Mouse (Mus musculus) G1E-ER4 (cell line): ENCODE measurements at regions not wholly inside any gene's neighbourhood (a gene's known extent, or its start where the extent isn't known, plus 50 kb on each side); places are given as distances from the start of the nearest gene placed in this dataset.

Experiments used
- GATA1 ChIP-seq: IDR thresholded peaks from one replicate; pipeline ENCODE4 v1.8.0; 2012; ENCODE audit warnings: low read length, inconsistent platforms

GRCm38 (mm10) chr14:62071140-62071539 is 221.2 kb upstream of the Rnaseh2b start:
- no peak for TF ChIP-seq GATA1

GRCm38 (mm10) chr14:62084047-62084446 is 208.3 kb upstream of the Rnaseh2b start:
- TF ChIP-seq GATA1: no peak

GRCm38 (mm10) chr14:62088174-62088573 is 204.2 kb upstream of the Rnaseh2b start:
- TF ChIP-seq GATA1: no peak

- no peak for TF ChIP-seq GATA1
Observed at GRCm38 (mm10) chr14:62117532-62117931, 174.9 kb upstream of the Rnaseh2b start.

GRCm38 (mm10) chr14:62118542-62118953 is 173.8 kb upstream of the Rnaseh2b start:
- no peak for TF ChIP-seq GATA1

GRCm38 (mm10) chr14:62128918-62129317 is 163.5 kb upstream of the Rnaseh2b start:
- TF ChIP-seq GATA1: no peak

GRCm38 (mm10) chr14:62132353-62132816 is 160.0 kb upstream of the Rnaseh2b start:
- TF ChIP-seq GATA1: no peak

- TF ChIP-seq GATA1: no peak
Observed at GRCm38 (mm10) chr14:62137981-62138380, 154.4 kb upstream of the Rnaseh2b start.

GRCm38 (mm10) chr14:62144385-62145030 is 147.9 kb upstream of the Rnaseh2b start:
- no peak for TF ChIP-seq GATA1

- no peak for TF ChIP-seq GATA1
Observed at GRCm38 (mm10) chr14:62157038-62157716, 135.2 kb upstream of the Rnaseh2b start.

- no peak for TF ChIP-seq GATA1
Observed at GRCm38 (mm10) chr14:62159690-62160089, 132.7 kb upstream of the Rnaseh2b start.

- no peak for TF ChIP-seq GATA1
Observed at GRCm38 (mm10) chr14:62163120-62163796, 129.1 kb upstream of the Rnaseh2b start.

- no peak for TF ChIP-seq GATA1
Observed at GRCm38 (mm10) chr14:62164918-62165317, 127.5 kb upstream of the Rnaseh2b start.

- no peak for TF ChIP-seq GATA1
Observed at GRCm38 (mm10) chr14:62166006-62166405, 126.4 kb upstream of the Rnaseh2b start.

GRCm38 (mm10) chr14:62166596-62166995 is 125.8 kb upstream of the Rnaseh2b start:
- no peak for TF ChIP-seq GATA1

- TF ChIP-seq GATA1: no peak
Observed at GRCm38 (mm10) chr14:62167090-62167489, 125.3 kb upstream of the Rnaseh2b start.
